15 mouse cellular contexts compared by ENCODE assay signal in the genomic region with DNA sequence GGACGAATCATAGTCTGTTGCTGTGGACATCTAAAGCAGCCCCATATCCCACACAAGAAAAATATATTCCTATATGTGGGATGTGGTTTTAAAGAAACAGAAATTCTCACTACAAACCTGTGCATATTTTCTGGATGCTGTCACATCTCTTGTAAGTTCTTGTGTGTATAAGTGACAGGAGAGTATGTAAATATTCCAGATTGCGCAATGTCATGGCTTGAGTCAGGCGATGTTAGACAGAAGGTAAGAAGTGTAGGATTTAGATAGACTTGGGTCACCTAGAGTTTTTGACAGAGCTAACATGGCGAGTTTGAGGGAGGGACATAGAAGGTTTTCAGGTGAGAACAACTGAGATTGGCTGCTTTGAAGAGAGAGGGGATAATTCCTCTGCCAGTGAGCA.
"Had no signal": no experiment of that assay in that cellular context is flagged by ENCODE, and none has a peak within 500 bp of the region (broad histone marks: within the 10 kb centered on the region; RNA-seq: fewer than 3 reads in every experiment).

No protein-coding gene starts in this region.

- ATAC-seq: liver, embryonic 12.5 days; midbrain, embryonic 16.5 days had no signal

- H3K9me3 ChIP-seq: liver, embryonic 12.5 days; lung, embryonic 15.5 days; midbrain, embryonic 12.5 days; neural tube, embryonic 12.5 days; stomach, embryonic 15.5 days had no signal

- H3K27ac ChIP-seq: liver, embryonic 12.5 days; liver, embryonic 14.5 days; lung, embryonic 15.5 days; midbrain, embryonic 12.5 days; neural tube, embryonic 12.5 days; stomach, embryonic 15.5 days; stomach, postnatal 0 days had no signal

- H3K36me3 ChIP-seq: liver, embryonic 12.5 days; lung, embryonic 15.5 days; midbrain, embryonic 12.5 days; neural tube, embryonic 12.5 days; stomach, embryonic 15.5 days had no signal

- H3K9ac ChIP-seq: liver, embryonic 12.5 days; liver, embryonic 14.5 days; lung, embryonic 15.5 days; midbrain, embryonic 12.5 days; neural tube, embryonic 12.5 days; stomach, embryonic 15.5 days had no signal

- H3K27me3 ChIP-seq: liver, embryonic 12.5 days; lung, embryonic 15.5 days; midbrain, embryonic 12.5 days; neural tube, embryonic 12.5 days; stomach, embryonic 15.5 days had no signal

- H3K4me1 ChIP-seq: liver, embryonic 12.5 days; lung, embryonic 15.5 days; stomach, embryonic 15.5 days had no signal

- H3K4me2 ChIP-seq: liver, embryonic 12.5 days; lung, embryonic 15.5 days; midbrain, embryonic 12.5 days; neural tube, embryonic 12.5 days; stomach, embryonic 15.5 days had no signal

- H3K4me3 ChIP-seq: liver, embryonic 12.5 days; lung, embryonic 15.5 days; midbrain, embryonic 12.5 days; neural tube, embryonic 12.5 days; stomach, embryonic 15.5 days had no signal

- DNase-seq: lung, adult 2 months; lung, postnatal 10 days; lung, postnatal 4 days; midbrain, embryonic 14.5 days; right cerebral cortex, postnatal 14 days; thymus, adult 2 months; thymus, postnatal 25 days had no signal
